Mouse (Mus musculus): Measurements from ENCODE around the gene Far1. TPM values are rescaled to one million over a fixed set of nuclear protein-coding genes. Genes with fewer than 3 reads are reported as not detected.

Gene Far1
- polyA plus RNA-seq, 1 experiment from 2014 or later, result 62.8 TPM

- no peaks in the 10 kb centered on the region for H3K36me3 ChIP-seq (ENCODE audit: control insufficient read depth, insufficient read depth, low read length)
- ATAC-seq (replicated peaks; ENCODE audit: low FRiP score, low TSS enrichment, low read depth) (no peak), DNase-seq (ENCODE audit: low spot score) (no peak)
- H3K9ac ChIP-seq (ENCODE audit: low read length), result no peak overlapping the region
- no peaks in the 10 kb centered on the region for H3K4me1 ChIP-seq (replicated peaks; ENCODE audit: control insufficient read depth, insufficient read depth, low read length)
- no peaks in the 10 kb centered on the region for H3K27me3 ChIP-seq (replicated peaks; ENCODE audit: control insufficient read depth, insufficient read depth, low read length)
- no peak overlapping the region for H3K4me2 ChIP-seq (ENCODE audit: low read length)
- no peak overlapping the region for H3K4me3 ChIP-seq (ENCODE audit: low read depth, low read length)
- no peaks in the 10 kb centered on the region for H3K9me3 ChIP-seq (ENCODE audit: control insufficient read depth, low read length)
- no peak overlapping the region for H3K27ac ChIP-seq (ENCODE audit: low read depth)
- 47% methylated on average over 1 of the region's 1 CpGs for WGBS
These were observed 76.7 kb downstream of the Far1 start for GRCm38 (mm10) chr7:113590330-113590729.

- H3K4me1 ChIP-seq (replicated peaks; ENCODE audit: control insufficient read depth, insufficient read depth, low read length), result no peaks in the 10 kb centered on the region
- no peak overlapping the region for H3K4me3 ChIP-seq (ENCODE audit: low read depth, low read length)
- no peak overlapping the region for H3K4me2 ChIP-seq (ENCODE audit: low read length)
- peak; percentile 57 for DNase-seq (ENCODE audit: low spot score)
- H3K9me3 ChIP-seq (ENCODE audit: control insufficient read depth, low read length), result no peaks in the 10 kb centered on the region
- no peaks in the 10 kb centered on the region for H3K27me3 ChIP-seq (replicated peaks; ENCODE audit: control insufficient read depth, insufficient read depth, low read length)
- H3K9ac ChIP-seq (ENCODE audit: low read length), result no peak overlapping the region
- H3K36me3 ChIP-seq (ENCODE audit: control insufficient read depth, insufficient read depth, low read length), result no peaks in the 10 kb centered on the region
- H3K27ac ChIP-seq (ENCODE audit: low read depth), result peak overlapping the region; percentile 62
- peak; percentile 73 for ATAC-seq (replicated peaks; ENCODE audit: low FRiP score, low TSS enrichment, low read depth)
- WGBS, result 59% methylated on average over 1 of the region's 1 CpGs
These were observed 77.5 kb downstream of the Far1 start for GRCm38 (mm10) chr7:113591084-113591483.

DNA sequence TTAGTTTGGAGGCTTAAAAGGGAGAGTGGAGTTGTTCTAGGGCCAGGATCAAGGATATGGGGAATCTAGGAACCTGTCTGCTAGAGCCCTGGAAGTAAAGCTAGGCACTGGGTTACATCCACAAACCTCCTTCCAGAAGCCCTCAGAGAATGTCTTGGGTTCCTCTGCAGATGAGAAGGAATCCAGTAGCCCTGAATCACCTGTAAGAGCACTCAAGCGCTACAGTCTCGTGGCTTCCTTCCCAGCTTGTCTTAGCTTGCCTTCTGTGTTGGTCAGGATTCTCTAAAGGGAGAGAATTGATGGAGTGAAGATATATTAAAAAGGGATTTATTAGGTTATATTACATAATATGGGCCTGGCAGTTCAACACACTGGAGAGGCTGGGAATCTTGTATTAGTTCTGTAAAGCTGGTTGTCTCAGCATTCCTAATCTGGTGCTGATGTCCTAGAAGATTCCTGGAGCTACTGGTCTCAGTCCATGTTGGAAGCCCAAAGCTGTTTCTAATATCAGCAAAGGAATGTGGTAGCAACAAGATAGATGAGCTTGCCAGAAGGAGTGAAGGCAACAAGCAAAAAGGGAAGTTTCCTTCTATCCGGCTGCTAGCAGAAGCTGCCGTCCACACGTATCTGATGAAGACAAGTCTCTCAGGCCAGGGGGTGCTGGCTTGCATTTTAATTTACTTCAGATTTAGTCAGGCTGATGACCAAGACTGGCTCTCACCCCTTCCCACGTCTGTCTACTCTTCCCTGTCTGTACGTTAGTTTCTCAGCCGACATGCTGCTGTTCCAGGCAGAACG lies 78.1 kb downstream of the Far1 start:
- peak overlapping the region; percentile 23 for H3K27ac ChIP-seq (ENCODE audit: low read depth)
- no peaks in the 10 kb centered on the region for H3K9me3 ChIP-seq (ENCODE audit: control insufficient read depth, low read length)

GRCm38 (mm10) chr7:113592696-113593095 lies 79.1 kb downstream of the Far1 start:
- no peak overlapping the region for H3K4me2 ChIP-seq (ENCODE audit: low read length)
- 93% methylated on average over 9 of the region's 9 CpGs for WGBS

More for the DNA sequence above, 78.1 kb downstream of the Far1 start:
- peak; percentile 33; the same call in 1 of the 2 replicates for ATAC-seq (replicated peaks; ENCODE audit: low FRiP score, low TSS enrichment, low read depth)
- H3K36me3 ChIP-seq (ENCODE audit: control insufficient read depth, insufficient read depth, low read length), result no peaks in the 10 kb centered on the region
- H3K4me2 ChIP-seq (ENCODE audit: low read length), result no peak overlapping the region
- no peaks in the 10 kb centered on the region for H3K4me1 ChIP-seq (replicated peaks; ENCODE audit: control insufficient read depth, insufficient read depth, low read length)
- no peak for DNase-seq (ENCODE audit: low spot score)
- H3K9ac ChIP-seq (ENCODE audit: low read length), result no peak overlapping the region
- H3K4me3 ChIP-seq (ENCODE audit: low read depth, low read length), result no peak overlapping the region
- 79% methylated on average over 9 of the region's 9 CpGs for WGBS
- no peaks in the 10 kb centered on the region for H3K27me3 ChIP-seq (replicated peaks; ENCODE audit: control insufficient read depth, insufficient read depth, low read length)

DNA sequence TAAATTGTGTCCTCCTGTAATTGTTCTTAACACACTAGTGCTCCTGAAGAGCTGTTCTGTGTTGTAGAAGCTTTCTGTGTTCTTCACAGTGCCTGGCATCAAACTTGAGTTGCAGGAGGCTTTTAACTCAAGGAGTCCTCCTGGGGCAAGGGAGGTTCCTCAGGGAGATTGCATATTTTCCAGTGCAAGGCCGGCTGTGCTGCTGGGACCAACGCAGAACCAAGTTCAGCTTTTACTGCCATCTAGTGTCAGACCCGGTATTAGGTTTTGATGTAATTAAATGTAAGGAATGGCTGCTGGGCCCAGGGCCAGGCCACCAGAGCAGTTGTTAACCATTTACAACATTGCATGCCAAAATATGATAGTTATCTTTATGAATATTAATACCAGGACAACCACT lies 80.7 kb downstream of the Far1 start:
- Histone ChIP-seq H3K36me3 (ENCODE audit: control insufficient read depth, insufficient read depth, low read length) (no peaks in the 10 kb centered on the region), H3K9me3 (ENCODE audit: control insufficient read depth, low read length) (no peaks in the 10 kb centered on the region), H3K27me3 (replicated peaks; ENCODE audit: control insufficient read depth, insufficient read depth, low read length) (no peaks in the 10 kb centered on the region), H3K27ac (ENCODE audit: low read depth) (no peak overlapping the region), H3K4me3 (ENCODE audit: low read depth, low read length) (no peak overlapping the region), H3K4me2 (ENCODE audit: low read length) (no peak overlapping the region), H3K4me1 (replicated peaks; ENCODE audit: control insufficient read depth, insufficient read depth, low read length) (no peaks in the 10 kb centered on the region), H3K9ac (ENCODE audit: low read length) (no peak overlapping the region)
- ATAC-seq (replicated peaks; ENCODE audit: low FRiP score, low TSS enrichment, low read depth), result no peak; the same call in 1 of the 2 replicates
- WGBS, result 0% methylated on average over 3 of the region's 3 CpGs
- DNase-seq (ENCODE audit: low spot score), result peak; percentile 72

More at GRCm38 (mm10) chr7:113592696-113593095, 79.1 kb downstream of the Far1 start:
- DNase-seq (ENCODE audit: low spot score), result no peak
- H3K9ac ChIP-seq (ENCODE audit: low read length), result no peak overlapping the region
- no peak for ATAC-seq (replicated peaks; ENCODE audit: low FRiP score, low TSS enrichment, low read depth)
- H3K27ac ChIP-seq (ENCODE audit: low read depth), result no peak overlapping the region
- H3K9me3 ChIP-seq (ENCODE audit: control insufficient read depth, low read length), result no peaks in the 10 kb centered on the region
- H3K36me3 ChIP-seq (ENCODE audit: control insufficient read depth, insufficient read depth, low read length), result no peaks in the 10 kb centered on the region
- no peak overlapping the region for H3K4me3 ChIP-seq (ENCODE audit: low read depth, low read length)
- H3K4me1 ChIP-seq (replicated peaks; ENCODE audit: control insufficient read depth, insufficient read depth, low read length), result no peaks in the 10 kb centered on the region
- no peaks in the 10 kb centered on the region for H3K27me3 ChIP-seq (replicated peaks; ENCODE audit: control insufficient read depth, insufficient read depth, low read length)

- H3K27ac ChIP-seq (ENCODE audit: low read depth), result no peak overlapping the region
- ATAC-seq (replicated peaks; ENCODE audit: low FRiP score, low TSS enrichment, low read depth) (no peak), DNase-seq (ENCODE audit: low spot score) (no peak)
- no peaks in the 10 kb centered on the region for H3K27me3 ChIP-seq (replicated peaks; ENCODE audit: control insufficient read depth, insufficient read depth, low read length)
- H3K9ac ChIP-seq (ENCODE audit: low read length), result no peak overlapping the region
- no peak overlapping the region for H3K4me3 ChIP-seq (ENCODE audit: low read depth, low read length)
- no peak overlapping the region for H3K4me2 ChIP-seq (ENCODE audit: low read length)
- H3K9me3 ChIP-seq (ENCODE audit: control insufficient read depth, low read length), result no peaks in the 10 kb centered on the region
- H3K4me1 ChIP-seq (replicated peaks; ENCODE audit: control insufficient read depth, insufficient read depth, low read length), result no peaks in the 10 kb centered on the region
- H3K36me3 ChIP-seq (ENCODE audit: control insufficient read depth, insufficient read depth, low read length), result no peaks in the 10 kb centered on the region
These were observed 83.6 kb downstream of the Far1 start for GRCm38 (mm10) chr7:113597231-113597630.

- no peak for DNase-seq (ENCODE audit: low spot score)
These were observed 88.2 kb downstream of the Far1 start for GRCm38 (mm10) chr7:113601803-113602202.

GRCm38 (mm10) chr7:113607928-113608327 lies 94.3 kb downstream of the Far1 start:
- Histone ChIP-seq H3K9me3 (ENCODE audit: control insufficient read depth, low read length) (no peaks in the 10 kb centered on the region), H3K4me3 (ENCODE audit: low read depth, low read length) (no peak overlapping the region), H3K4me2 (ENCODE audit: low read length) (no peak overlapping the region), H3K27me3 (replicated peaks; ENCODE audit: control insufficient read depth, insufficient read depth, low read length) (no peaks in the 10 kb centered on the region), H3K36me3 (ENCODE audit: control insufficient read depth, insufficient read depth, low read length) (no peaks in the 10 kb centered on the region), H3K9ac (ENCODE audit: low read length) (no peak overlapping the region), H3K27ac (ENCODE audit: low read depth) (no peak overlapping the region), H3K4me1 (replicated peaks; ENCODE audit: control insufficient read depth, insufficient read depth, low read length) (no peaks in the 10 kb centered on the region)
- WGBS, result 38% methylated on average over 9 of the region's 9 CpGs
- DNase-seq (ENCODE audit: low spot score), result no peak
- no peak for ATAC-seq (replicated peaks; ENCODE audit: low FRiP score, low TSS enrichment, low read depth)

More at GRCm38 (mm10) chr7:113601803-113602202, 88.2 kb downstream of the Far1 start:
- Histone ChIP-seq H3K27ac (ENCODE audit: low read depth) (no peak overlapping the region), H3K9me3 (ENCODE audit: control insufficient read depth, low read length) (no peaks in the 10 kb centered on the region), H3K9ac (ENCODE audit: low read length) (no peak overlapping the region), H3K4me2 (ENCODE audit: low read length) (no peak overlapping the region), H3K4me3 (ENCODE audit: low read depth, low read length) (no peak overlapping the region), H3K36me3 (ENCODE audit: control insufficient read depth, insufficient read depth, low read length) (no peaks in the 10 kb centered on the region), H3K4me1 (replicated peaks; ENCODE audit: control insufficient read depth, insufficient read depth, low read length) (no peaks in the 10 kb centered on the region), H3K27me3 (replicated peaks; ENCODE audit: control insufficient read depth, insufficient read depth, low read length) (no peaks in the 10 kb centered on the region)
- no peak for ATAC-seq (replicated peaks; ENCODE audit: low FRiP score, low TSS enrichment, low read depth)
- 45% methylated on average over 3 of the region's 3 CpGs for WGBS

Measured in intestine, embryonic 14.5 days (tissue).